Mouse (Mus musculus): ENCODE results near the gene Gphn.

Gphn gene

DNA sequence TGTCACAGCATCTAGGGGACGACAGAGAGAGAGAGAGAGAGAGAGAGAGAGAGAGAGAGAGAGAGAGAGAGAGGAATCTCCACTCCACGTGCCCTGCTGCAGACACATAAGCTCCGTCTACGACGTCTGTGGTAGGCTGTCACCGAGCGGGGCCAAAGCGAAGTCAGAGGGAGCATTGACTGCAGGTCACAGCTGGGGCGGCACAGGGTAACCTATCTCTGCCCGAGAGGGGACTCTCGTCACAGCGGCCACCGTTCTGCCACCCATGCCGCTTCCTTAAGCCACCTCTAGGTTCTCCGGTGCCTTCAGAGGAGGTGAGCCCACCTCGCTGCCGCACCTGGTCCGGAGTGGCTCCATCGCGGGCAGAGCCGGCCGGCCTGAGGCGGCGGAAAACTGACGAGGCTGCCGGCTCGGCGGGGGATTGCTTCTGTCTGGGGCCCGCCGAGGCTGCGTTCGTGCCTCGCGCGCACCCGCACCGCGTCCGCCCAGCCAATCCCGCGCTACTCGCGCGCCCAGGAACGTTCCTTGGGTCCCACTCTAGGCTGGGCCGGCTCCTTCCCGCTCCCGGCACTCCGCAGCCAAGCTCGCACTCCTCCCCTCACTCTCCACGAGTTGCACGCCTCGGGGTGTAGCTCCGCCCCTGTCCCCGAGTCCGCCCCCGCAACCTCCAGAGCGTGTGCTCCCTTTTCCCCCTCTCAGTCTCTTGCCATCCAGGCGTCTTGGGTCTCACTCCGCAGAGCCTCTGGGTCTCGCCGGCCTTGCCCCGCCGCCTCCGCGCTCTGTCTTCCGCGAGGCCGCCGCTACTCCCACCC lies at the start of gene Gphn:
Gphn (plus strand) TSS at position 673 of the 812 bp plus-strand sequence.
- peak; percentile 37 for DNase-seq (ENCODE audit: extremely low spot score, low read depth, low spot score)

DNA sequence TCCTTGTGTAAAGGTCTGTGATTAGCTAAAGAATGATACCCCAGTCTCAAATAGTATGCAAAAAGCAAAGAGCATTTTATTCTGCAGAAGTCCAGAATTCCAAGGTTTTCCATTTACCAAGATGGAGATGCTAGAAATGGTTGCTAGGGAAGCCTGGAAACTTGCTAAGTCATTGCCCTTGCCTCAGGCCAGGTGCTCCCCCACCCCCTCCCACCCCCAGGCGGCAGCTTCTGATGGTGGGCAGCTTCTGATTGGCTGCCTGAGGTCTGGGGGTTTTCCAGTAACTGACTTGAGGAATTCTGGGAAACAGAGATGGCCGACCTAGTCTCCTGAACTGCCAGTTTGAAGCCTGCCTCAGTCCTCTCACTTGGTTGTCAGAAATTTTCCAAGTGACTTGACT lies 44.7 kb upstream of the Gphn start:
- no peak for DNase-seq (ENCODE audit: extremely low spot score, low read depth, low spot score)

DNA sequence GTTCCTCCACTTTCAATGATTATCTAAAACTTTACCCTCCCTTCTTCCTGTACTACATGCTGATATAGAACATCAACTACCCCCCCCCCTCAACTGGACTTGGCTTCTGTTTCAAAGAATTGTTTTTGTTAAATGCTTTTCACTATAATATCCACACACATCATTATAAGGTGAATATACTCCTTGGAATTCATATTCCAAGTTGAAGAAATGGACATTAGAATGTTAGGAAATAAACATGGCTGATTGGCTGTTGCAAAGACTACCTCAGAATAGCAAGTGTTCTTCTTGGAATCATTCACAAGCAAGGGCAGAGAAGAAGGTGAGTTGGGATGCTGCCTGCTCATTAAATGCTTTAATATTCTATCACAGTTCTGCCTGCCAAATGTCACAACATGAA lies 32.2 kb upstream of the Gphn start, which contains the start of gene Gm6657:
Gm6657 (plus strand) TSS at position 301 of the 400 bp plus-strand sequence.
- no peak for DNase-seq (ENCODE audit: extremely low spot score, low read depth, low spot score)

DNA sequence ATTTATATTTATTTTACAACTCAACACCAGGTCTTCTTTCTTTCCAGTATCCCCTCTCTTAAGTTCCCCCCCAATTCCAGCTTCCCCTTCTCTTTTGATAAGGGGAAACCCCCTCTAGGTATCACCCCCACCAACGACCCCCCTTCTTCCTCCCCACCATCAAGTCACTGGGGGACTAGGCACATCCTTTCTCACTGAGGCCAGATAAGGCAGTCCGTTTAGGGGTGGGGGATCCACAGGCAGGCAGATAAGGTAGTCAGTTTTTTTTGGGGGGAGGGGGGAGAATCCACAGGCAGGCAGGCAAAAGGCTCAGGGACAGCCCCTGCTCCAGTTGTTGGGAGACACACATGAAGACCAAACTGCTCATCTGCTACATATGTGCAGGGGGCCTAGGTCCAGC lies 30.8 kb upstream of the Gphn start:
- DNase-seq (ENCODE audit: extremely low spot score, low read depth, low spot score), result no peak

DNA sequence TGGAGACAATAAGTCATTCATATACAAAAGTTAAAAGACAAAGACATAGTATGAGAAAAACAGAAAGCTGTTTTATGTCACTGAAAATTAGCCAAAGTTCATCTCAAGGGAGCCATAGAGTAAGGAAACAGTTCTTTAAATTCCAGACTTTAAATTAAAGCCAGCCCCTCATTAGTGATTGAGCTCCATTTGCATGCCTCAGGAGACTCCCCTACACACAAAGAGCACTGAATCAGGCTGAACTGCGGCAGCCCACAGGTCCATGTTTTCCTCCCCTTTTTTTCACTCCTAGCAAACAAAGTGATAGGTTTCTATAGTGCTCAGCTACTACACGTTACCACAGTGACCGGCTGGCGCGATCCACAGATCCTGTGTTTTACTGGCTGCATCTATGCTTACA lies 22.5 kb upstream of the Gphn start:
- no peak for DNase-seq (ENCODE audit: extremely low spot score, low read depth, low spot score)

DNA sequence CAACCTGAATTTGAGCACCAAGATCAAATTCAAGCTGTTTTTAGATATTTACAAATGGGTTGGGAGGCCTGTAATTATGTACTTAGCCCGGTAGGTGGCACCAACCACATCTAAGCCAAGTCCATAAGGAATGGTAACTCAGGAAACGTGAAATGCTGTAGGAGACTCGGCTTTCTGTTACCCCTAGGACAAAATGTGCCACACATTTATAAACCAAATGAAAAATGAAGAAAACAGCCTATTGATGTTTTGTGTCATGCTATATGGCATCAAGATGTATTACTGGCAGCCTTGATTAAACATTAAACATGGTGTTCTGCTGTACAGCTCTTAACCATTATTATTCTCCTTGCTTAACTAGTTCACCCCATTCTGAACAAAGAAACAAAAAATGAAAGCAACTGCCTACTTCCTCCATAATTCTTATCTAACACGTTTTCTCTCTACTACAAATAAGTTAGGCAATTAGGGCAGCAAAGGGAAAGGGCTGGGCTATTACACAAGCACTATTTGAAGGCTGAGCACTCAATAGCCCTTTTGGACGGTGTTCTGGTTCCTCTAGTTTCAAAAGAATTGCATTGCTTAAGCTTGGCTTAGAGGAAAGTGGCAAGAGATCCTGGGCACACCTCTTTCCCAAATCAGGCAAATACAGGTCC lies 20.1 kb upstream of the Gphn start:
- DNase-seq (ENCODE audit: extremely low spot score, low read depth, low spot score), result peak; percentile 42

DNA sequence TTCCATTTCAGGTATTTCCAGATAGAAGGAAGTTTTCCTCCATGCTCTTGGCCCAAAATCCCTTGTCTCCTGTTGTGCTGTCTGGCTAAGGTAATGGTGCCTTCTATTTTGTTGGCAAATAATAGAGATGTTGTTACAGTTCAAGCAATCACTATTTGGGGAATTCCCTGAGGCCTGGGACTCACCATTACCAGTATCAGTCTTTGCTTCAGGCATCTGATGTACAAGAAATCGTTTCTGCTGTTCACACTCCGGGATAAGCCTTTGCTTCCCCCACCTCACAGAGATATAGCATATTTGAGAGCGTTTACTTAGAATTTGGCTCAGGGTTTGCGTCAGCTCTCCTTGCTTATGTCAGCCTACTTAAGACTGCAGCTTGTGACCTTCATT lies 19.6 kb upstream of the Gphn start:
- DNase-seq (ENCODE audit: extremely low spot score, low read depth, low spot score), result no peak

DNA sequence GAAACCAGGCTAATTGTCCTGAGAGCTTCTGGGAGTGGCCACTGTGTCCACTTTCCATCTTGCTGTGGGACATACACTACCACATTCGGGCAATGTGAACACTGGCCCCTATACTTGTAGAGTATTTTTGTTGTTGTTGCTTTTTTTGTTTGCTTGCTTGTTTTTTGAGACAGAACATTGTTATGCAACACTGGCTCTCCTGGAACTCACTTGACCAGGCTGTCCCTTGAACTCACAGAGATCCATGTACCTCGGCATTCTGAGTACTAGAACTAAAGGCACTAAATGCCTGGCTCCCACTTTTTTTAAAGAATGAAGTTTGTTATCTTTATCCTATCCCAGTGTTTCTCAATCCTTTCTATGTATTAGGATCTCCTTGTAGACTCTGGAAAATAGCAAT lies 16.3 kb upstream of the Gphn start:
- DNase-seq (ENCODE audit: extremely low spot score, low read depth, low spot score), result no peak

DNA sequence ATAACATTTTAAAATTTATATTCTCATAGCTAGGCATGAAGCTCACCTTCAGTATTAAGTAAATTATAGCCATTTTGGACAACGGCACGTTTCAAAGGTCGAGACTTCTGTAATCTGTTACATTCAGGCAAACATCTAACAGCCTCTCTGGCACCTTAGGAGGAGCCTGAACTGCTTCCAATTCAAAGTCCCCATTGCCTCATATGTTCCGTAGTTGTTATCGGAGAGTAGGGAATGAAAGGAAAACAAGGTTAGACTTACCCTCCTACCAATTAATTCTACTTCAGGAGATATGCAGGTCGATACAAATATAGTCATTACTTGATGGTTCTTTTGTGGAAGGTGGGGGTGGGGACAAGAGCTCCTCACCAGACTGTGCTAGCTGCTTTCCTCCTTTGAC lies 10.7 kb upstream of the Gphn start:
- DNase-seq (ENCODE audit: extremely low spot score, low read depth, low spot score), result no peak

DNA sequence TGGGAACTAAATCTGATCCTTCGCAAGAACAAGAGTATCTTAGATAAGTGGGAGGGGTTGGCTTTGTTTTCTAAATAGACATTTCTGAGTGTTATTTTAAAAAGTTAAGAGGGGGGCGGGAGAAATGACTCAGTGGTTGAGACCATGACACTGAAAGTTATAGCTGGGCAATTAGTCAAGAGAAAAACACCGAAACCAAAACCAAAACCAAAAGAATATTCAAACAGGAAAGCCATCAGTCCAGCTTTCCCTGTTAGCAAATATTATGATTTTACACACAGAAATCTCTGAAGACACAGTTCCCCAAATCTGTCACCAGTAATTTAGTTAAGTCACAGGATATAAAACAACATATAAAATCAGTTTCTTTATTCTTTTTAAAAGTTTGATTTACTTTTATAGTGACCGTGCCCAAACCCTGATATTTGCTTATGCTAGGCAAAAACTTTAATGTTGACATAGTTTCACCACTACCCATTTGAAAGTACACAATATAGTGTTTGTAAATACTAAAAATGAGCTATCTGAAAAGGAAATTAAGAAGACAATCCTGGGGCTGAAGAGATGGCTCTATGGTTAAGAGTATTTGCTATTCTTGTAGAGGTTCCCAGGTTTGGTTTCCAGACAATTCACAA lies 6.9 kb upstream of the Gphn start:
- DNase-seq (ENCODE audit: extremely low spot score, low read depth, low spot score), result no peak

DNA sequence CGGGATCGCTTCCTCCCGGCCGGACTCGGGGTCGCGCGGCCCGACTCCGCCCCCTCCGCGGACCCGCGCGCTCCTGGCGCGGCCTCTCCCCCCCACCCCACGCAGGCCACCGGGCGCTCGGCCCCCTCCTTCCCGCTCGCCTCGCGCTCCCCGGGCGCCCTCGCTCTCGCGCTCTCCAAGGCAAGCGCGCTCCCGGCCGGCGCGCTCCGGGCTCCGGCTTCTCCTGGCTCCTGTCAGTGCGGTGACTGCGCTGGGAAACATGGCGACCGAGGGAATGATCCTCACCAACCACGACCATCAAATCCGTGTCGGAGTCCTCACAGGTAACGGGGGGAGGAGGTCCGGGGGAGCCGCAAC lies 318 bp downstream of the Gphn start:
- DNase-seq (ENCODE audit: extremely low spot score, low read depth, low spot score), result peak; percentile 31

DNA sequence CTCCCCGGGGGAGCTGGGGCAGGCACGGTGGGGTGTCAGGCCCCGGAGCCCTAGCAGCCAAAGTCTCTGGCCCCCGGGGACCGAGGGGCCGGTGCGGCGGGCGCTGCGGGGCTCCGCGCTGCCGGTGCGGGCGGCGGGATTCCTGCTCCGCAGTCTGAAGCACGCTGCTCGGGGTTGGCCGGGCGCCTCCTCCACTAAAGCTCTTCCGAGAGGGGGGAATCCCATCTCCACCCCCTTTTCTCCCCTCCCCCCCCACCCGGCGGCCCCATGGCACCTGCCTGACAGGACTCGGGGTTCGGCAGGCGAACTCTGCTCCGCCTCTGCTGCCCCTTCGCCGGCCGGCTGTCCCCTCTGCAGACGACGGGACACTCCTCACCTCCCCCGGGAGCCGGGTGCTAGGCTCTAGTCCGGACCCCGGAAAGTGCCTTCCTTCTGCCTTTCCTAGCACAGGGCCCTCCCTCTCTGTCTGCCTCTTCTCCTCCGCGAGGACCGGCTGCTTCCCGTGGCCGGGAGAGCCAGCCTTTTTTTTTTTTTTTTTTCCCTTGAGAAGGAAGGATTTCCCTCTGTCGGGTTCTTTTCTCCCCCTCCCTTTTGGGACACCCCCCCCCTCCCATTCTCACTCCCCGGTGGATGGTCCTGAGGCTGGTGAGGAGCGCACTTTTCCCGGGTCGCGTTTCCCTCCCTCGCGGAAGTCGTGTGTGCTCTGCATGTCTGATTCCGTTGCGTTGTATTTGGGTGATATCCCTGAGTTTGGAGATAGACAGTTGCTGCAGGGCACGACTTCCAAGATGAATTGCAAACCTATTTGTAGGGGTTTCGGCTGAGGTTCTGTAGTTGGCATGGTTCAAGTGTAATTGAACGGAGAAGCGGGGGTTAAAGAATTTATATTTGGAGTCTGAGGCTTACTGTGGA lies 1.1 kb downstream of the Gphn start:
- DNase-seq (ENCODE audit: extremely low spot score, low read depth, low spot score), result no peak

DNA sequence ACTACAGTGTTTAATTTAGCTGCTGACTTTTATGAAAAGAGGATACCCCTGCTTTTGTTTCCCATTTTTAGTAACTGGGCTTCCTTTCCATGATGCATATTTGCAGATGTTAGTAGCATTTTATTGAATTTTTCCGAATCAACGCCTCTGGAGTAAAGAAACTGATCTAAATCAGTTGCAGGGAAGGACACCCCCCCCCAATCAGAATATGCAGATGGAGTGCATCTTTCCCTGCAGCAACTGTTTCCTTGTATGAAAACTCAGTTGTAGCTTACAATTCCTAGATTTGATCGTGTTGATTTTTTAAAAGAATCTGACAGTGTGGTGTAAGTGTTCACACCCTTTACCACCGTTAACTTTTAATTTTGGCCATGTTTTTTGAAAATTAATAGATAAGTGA lies 2.0 kb downstream of the Gphn start:
- DNase-seq (ENCODE audit: extremely low spot score, low read depth, low spot score), result no peak

DNA sequence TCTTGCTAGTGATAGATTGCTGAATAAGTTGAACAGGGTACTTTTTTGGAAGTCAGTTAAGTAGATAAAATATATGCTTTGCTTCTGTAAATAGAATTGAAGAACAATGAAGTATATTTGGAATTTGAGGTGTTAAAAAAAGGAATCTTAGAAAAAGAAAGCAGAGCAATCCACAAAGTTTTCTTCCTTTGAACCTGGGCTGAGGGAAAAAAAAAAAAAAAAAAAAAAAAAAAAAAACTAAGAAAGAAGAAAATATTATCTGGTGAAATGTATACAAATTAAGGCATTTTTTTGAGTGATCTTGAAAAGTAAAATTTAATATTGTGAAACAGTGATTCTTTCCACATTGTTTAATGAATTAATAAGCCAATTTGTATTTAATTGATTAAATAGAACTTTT lies 6.4 kb downstream of the Gphn start:
- no peak for DNase-seq (ENCODE audit: extremely low spot score, low read depth, low spot score)

DNA sequence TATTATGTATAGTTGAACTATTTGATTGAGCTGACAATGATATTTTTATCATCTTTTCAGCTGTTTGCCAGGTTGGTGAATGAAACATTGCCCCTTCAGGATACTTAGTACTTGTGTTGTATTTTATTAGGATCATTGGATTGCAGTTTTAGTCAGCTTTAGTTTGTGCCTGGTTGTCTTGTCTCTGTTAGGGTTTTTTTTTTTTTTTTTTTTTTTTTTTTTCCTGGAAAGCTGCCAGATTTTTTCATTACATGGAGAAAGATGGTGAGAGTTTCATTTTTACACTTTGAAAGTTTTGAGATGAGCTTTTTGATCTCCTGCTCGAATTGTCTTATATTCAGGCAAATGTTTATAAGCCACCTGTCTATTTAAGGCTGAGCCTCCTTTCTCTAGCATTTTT lies 22.2 kb downstream of the Gphn start:
- no peak for DNase-seq (ENCODE audit: extremely low spot score, low read depth, low spot score)

DNA sequence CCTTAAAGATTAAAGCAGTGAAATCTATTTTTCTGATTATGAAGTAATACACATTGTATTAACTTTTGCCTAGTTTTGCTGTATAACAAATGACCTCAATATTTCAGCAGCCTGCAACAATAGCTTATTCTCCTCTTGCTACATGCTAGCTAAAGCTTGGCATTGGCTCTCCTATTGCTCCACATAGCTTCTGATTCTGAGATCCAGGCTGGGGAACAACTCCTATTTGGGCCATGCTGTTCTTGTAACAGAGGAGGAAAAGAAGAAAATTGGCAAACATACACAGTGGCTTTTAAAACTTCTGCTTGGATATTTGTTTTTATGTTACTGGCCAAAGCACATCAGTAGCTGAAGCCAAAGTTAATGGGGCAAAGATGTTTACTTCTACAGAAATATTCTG lies 23.0 kb downstream of the Gphn start:
- DNase-seq (ENCODE audit: extremely low spot score, low read depth, low spot score), result no peak

DNA sequence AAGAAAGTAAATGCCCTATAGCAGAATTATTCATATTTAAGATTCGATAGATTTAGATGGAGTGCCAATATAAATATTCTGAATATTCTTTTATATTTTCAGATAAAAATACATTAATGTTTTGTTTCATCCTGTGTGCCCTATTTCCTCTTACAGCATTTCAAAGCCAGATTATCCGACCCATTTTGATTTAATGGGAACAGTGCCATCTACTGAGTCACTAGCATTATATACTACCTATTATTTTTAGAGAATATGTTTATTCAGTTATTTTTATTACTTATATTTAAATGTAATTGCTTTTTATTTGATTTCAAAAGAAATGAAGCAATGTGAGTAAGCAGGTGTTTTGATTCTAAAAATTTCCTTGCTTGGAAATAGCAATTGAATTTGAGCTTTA lies 51.2 kb downstream of the Gphn start:
- no peak for DNase-seq (ENCODE audit: extremely low spot score, low read depth, low spot score)

DNA sequence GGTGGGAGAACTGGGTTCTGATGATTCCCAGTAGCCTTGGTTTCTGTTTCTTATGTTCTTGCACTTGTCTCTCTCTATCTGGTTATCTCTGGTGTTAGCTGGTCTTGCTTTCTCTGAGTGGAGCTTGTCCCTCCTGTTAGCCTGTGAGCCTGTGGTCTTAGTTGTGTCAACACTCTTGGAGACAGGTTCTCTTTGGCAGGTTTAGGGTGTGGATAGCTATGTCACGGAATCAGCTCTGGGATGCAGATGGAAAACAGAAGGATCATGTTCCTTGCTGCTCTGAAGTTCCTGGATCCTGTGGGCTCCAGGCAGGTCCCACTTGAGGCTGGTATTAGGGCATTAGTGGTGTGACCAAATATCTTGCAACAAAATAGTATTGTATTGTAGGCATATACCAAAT lies 64.2 kb downstream of the Gphn start:
- DNase-seq (ENCODE audit: extremely low spot score, low read depth, low spot score), result no peak

DNA sequence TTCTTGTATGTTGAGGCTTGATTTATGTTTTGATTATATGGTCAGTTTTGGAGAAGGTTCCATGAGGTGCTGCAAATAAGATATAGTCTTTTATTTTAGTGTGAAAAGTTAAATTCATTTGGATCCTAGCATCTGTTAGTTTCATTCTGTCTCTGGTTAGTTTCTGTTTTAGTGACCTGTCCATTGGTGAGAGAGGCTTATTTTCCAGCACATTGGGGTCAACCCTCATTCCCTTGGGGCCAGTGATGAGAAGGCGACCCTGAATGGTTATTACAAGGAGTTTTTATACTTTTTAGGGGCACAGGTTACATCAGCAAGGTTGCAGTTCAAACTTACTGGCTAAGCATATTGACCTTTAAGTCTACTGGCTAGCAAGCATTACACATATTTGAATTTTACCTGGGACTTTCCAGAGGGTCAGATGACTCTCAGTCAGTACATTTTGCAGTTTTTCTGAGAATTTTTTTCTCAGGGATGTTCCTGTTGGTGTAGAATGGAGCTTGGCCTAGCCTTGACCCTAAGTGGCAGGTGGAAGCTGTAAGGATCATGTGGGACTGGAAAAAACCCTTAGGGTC lies 72.7 kb downstream of the Gphn start:
- no peak for DNase-seq (ENCODE audit: extremely low spot score, low read depth, low spot score)

DNA sequence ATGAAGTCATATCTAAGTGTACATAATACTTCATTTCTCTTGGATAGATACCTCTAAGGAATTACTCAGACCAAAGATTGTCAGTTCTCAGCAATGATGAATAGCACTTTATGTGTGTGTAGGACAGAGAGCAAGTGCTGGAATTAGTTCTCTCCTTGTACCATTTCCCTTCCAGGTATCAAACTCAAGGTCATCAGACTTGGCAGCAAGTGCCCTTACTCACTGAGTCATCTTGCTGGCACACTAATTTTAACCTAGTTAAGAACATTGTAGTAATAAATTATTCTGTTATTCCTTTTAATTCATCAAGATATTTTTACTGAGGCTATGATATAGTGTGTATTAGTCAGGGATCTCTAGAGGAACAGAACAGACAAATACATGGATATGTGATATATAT lies 88.9 kb downstream of the Gphn start:
- no peak for DNase-seq (ENCODE audit: extremely low spot score, low read depth, low spot score)

DNA sequence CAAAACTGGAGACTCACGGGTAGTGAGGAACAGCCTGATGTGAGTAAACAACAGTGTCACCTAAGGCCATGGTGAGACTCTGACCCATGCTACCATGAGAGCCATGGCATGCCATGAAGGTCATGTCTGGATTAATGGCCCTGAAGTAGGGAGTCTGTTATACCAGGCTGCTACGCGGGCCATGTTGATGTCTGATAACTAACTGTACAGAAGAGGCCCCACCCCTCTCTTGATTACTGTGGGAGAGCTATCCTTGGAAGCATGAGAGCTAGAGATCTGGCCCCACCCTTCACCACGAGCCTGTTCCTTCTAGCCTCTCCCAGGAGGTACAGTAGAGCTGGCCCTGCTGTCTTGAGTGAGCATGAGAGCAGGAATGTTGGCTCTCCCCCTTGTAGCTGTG lies 101.8 kb downstream of the Gphn start:
- DNase-seq (ENCODE audit: extremely low spot score, low read depth, low spot score), result no peak
